Mouse (Mus musculus) brain, adult 2 months (tissue): ENCODE data around the gene Zfp715.
"Not testable (repeated sequence)": the region's sequence is repeated elsewhere in the genome, so short reads cannot be mapped to it uniquely, and the experiment has no call there.

Experiments used
- DNase-seq: peaks from one replicate; pipeline ENCODE4 v3.0.0; 2011; ENCODE audit warnings: low read depth, low spot score

Gene Zfp715

DNA sequence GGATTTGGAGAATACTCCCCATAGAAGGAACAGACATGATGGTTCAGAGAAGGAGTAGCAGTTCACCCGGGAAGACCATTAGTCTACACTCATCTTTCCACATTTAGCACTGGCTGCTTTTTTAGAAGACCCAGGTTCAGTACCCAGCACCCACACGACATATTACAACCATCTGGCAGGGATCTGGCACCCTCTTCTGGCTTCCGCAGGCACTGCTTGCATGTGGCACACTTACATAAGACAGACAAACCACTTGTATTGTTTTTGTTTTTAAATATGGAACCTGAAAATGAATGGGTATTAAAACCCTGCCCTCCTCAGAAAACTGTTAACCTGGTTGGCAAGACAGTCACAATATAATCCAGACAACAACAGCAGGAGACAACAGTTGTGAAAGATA lies 21.6 kb downstream of the Zfp715 start:
- no peak for DNase-seq

GRCm38 (mm10) chr7:43282859-43283595 lies 30.1 kb downstream of the Zfp715 start:
- DNase-seq: peak; percentile 80

- DNase-seq: no peak
These were observed 30.6 kb downstream of the Zfp715 start for GRCm38 (mm10) chr7:43282459-43282858.

DNA sequence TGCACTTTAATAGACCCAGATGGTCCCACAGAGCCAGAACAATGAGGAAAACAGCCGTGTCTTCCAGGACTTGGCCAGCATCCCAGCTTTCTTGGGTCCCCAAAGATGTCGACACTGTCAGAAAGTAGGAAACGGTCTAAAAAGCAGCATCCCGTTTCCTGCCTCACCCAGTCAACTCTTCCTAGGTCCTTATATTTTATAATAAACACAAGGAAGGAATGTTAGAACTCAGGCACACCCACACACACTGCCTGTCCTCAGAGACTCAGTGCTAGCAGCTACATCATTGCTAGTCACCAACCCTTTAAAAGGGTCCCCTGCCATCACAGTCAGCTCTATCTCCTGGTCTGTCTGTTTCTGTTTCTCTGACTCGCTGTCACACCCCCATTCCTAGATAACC lies 35.7 kb downstream of the Zfp715 start:
- no peak for DNase-seq

- DNase-seq: not testable (repeated sequence)
These were observed 36.9 kb downstream of the Zfp715 start for GRCm38 (mm10) chr7:43276178-43276577.

GRCm38 (mm10) chr7:43273476-43273875 lies 39.6 kb downstream of the Zfp715 start:
- DNase-seq: no peak

- DNase-seq: not testable (repeated sequence)
These were observed 45.7 kb downstream of the Zfp715 start for GRCm38 (mm10) chr7:43267359-43267758.

DNA sequence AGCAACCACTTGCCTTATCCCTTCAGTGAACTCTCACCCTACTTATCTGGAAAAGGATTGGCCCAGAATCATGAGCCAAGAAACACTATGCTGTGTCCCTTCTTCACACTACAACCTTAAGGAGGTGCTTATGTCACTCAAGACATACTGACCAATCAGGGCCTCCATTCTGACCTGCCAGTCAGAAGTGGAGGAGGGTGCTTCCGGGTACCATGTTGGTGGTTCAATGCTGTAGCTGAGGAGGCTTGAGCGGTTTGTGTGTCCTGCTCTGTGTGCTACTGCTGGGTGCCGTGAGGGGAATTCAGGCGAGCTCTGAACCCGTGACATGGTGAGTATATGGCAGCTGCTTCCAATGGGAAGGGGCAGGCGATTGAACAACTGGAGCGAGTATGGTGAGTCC lies 59.6 kb downstream of the Zfp715 start:
- no peak for DNase-seq

DNA sequence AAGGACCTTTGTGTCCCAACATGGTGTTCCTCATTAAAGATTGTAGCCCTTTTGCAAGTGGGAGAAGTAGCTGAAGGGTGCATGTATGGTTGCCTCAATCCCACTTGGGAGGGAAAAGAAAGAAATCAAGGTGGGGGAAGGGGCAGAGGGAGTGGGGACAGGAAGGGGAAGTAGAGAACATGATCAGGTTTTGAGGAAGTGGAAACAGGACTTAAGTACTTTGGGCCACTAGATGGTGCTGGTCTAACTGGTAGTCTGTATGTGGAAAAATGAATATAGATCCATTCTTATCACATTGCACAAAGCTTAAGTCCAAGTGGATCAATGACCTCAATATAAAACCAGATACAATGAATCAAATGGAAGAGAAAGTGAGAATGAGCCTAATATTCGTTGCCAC lies 62.4 kb downstream of the Zfp715 start:
- peak; percentile 1 for DNase-seq
